In the genomic region with DNA sequence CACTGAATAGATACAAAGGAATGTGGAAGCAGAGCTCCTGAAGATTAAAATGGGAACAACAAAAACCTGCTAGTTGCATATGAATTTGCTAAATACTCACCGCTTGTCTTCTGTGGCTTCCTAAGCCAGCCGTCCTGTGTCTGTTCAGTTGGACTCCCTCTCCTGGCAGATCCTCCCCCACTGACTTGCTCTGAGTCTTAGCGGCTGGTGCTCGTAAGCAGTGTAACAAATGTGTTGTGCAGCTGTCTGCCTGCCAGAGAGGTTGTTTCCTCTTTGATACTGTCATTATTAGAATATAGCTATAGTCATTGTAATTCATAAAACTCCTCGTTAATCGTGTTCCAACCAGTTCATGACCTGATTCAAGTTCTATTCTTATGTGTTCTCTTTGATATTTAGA, we compare ENCODE assay signal across 10 mouse cellular contexts. TPM values are rescaled to one million over a fixed set of nuclear protein-coding genes. Genes with fewer than 3 reads are reported as not detected.
DNase-seq lines count a peak whose midpoint lies in the region; ATAC-seq and TF ChIP-seq lines count a peak whose summit lies in the region.
"Had no signal": no experiment of that assay in that cellular context is flagged by ENCODE, and none has a peak within 500 bp of the region (broad histone marks: within the 10 kb centered on the region; RNA-seq: fewer than 3 reads in every experiment).

Gene Htr2b, minus strand, starts transcription at position 192 of the 400 bp plus-strand sequence.

- H3K4me3 ChIP-seq in kidney, postnatal 0 days (replicated peaks; ENCODE audit: low read depth, low read length) = no peak within 1 kb of the TSS
- H3K4me3 ChIP-seq in lung, postnatal 0 days (ENCODE audit: low read depth, low read length) = no peak within 1 kb of the TSS

- ATAC-seq in kidney, postnatal 0 days (replicated peaks; ENCODE audit: low FRiP score, low read depth) = peak; percentile 82
- peak; percentile 83 for ATAC-seq in lung, postnatal 0 days
- no peak for ATAC-seq in megakaryocyte progenitor cell, adult 5-6 weeks (replicated peaks; ENCODE audit: poor library complexity)

- no peaks in the 10 kb centered on the region for H3K9me3 ChIP-seq in kidney, postnatal 0 days (replicated peaks; ENCODE audit: low read length)
- H3K9me3 ChIP-seq in lung, postnatal 0 days (ENCODE audit: low read length) = no peaks in the 10 kb centered on the region

- no peak for TF ChIP-seq EP300 in lung, postnatal 0 days (IDR thresholded peaks at IDR 0.05)

- H3K4me1 ChIP-seq in kidney, postnatal 0 days (replicated peaks; ENCODE audit: insufficient read depth, low read length) = no peaks in the 10 kb centered on the region
- no peaks in the 10 kb centered on the region for H3K4me1 ChIP-seq in lung, postnatal 0 days (ENCODE audit: insufficient read depth, low read depth, low read length)

- H3K4me2 ChIP-seq in kidney, postnatal 0 days (ENCODE audit: low read length) = no peak within 1 kb of the TSS
- H3K4me2 ChIP-seq in lung, postnatal 0 days (replicated peaks; ENCODE audit: low read depth, low read length) = no peak within 1 kb of the TSS

- peak; percentile 40; the same call in 1 of the 2 replicates for TF ChIP-seq CTCF in kidney, postnatal 0 days (IDR thresholded peaks at IDR 0.05; ENCODE audit: low read depth)
- TF ChIP-seq CTCF in lung, postnatal 0 days (IDR thresholded peaks at IDR 0.05) = peak; percentile 53

- H3K36me3 ChIP-seq in kidney, postnatal 0 days (ENCODE audit: insufficient read depth, low read length) = 0 out of 2 replicates have a peak, but pooled peaks cover 5% of the 10 kb centered on the region
- no peaks in the 10 kb centered on the region for H3K36me3 ChIP-seq in lung, postnatal 0 days (ENCODE audit: insufficient read depth, low read length)

- H3K9ac ChIP-seq in kidney, postnatal 0 days (ENCODE audit: low read depth, low read length) = no peak within 1 kb of the TSS
- H3K9ac ChIP-seq in lung, postnatal 0 days (replicated peaks; ENCODE audit: low read depth) = no peak within 1 kb of the TSS

- WGBS in kidney, postnatal 0 days = 19% methylated on average over 6 of the region's 6 CpGs
- WGBS in lung, postnatal 0 days = 42% methylated on average over 6 of the region's 6 CpGs

- peak; percentile 14 for DNase-seq in adrenal gland, adult 2 months
- no peak for DNase-seq in adrenal gland, adult 18-20 months (ENCODE audit: low spot score in 2 of 2)
- peak; percentile 61 for DNase-seq in urinary bladder, postnatal 14 days (ENCODE audit: low spot score)
- DNase-seq in urinary bladder, adult 2 months (ENCODE audit: low spot score) = no peak
- DNase-seq in kidney, postnatal 0 days (ENCODE audit: low spot score) = peak; percentile 93
- DNase-seq in lung, postnatal 0 days (ENCODE audit: low spot score) = peak; percentile 78
- peak; percentile 50 for DNase-seq in testis, postnatal 10 days (ENCODE audit: low spot score)

- H3K27me3 ChIP-seq in kidney, postnatal 0 days (ENCODE audit: insufficient read depth, low read length) = no peaks in the 10 kb centered on the region
- no peaks in the 10 kb centered on the region for H3K27me3 ChIP-seq in lung, postnatal 0 days (replicated peaks; ENCODE audit: insufficient read depth, low read length)

- H3K27ac ChIP-seq in kidney, postnatal 0 days = no peak within 1 kb of the TSS
- no peak within 1 kb of the TSS for H3K27ac ChIP-seq in lung, postnatal 0 days (ENCODE audit: low read length)

RNA-seq across cellular contexts. Expression of gene Htr2b, which starts in this region (rescaled TPM):
- under 1 TPM; 0.14 TPM for total RNA-seq in adrenal gland, adult 2 months (2021)
- 0.25 TPM in 1 of 2 replicates, not detected in the other for polyA plus RNA-seq in adrenal gland, adult 2 months (2012; rRNA removed)
- total RNA-seq in adrenal gland, adult 18-20 months (2021) = under 1 TPM; 0.20 to 0.22 TPM
- 0.22 and 0.40 TPM in 2 replicates for polyA plus RNA-seq in urinary bladder, adult 2 months (2012; rRNA removed)
- polyA plus RNA-seq in kidney, postnatal 0 days (2015; fragmentation: Nextera tagmentation; extraction: Ambion mirVana) = 3.0 and 3.3 TPM in 2 replicates
- 1.0 and 1.2 TPM in 2 replicates for polyA plus RNA-seq in lung, postnatal 0 days (2015; fragmentation: Nextera tagmentation; extraction: Ambion mirVana)
- total RNA-seq in megakaryocyte progenitor cell, adult 5-6 weeks (2015) = not detected in 2 replicates
- not detected in 2 replicates for total RNA-seq in megakaryocyte progenitor cell, adult 5-6 weeks (2017)
- total RNA-seq: layer of hippocampus, postnatal 25 days had no signal
- polyA plus RNA-seq: cerebellum, adult 2 months had no signal

Comparison
In these comparisons a context has a peak if more than half of its experiments do, and no peak if none do; other contexts are left out.
1. DNase-seq: peak in urinary bladder, postnatal 14 days (single experiment), kidney, postnatal 0 days (single experiment), lung, postnatal 0 days (single experiment) and testis, postnatal 10 days (single experiment); none in adrenal gland, adult 18-20 months (0 of 2) and urinary bladder, adult 2 months (single experiment).
2. Peak in DNase-seq in adrenal gland, adult 2 months; RNA of the gene not detected or under 1 TPM.